ENCODE assay signal across 9 mouse cellular contexts in genomic region chr17:21845545-21846321, GRCm38 (mm10). TPM values are rescaled to one million over a fixed set of nuclear protein-coding genes. Genes with fewer than 3 reads are reported as not detected.
DNase-seq lines count a peak whose midpoint lies in the region; ATAC-seq lines count a peak whose summit lies in the region.
"Had no signal": no experiment of that assay in that cellular context is flagged by ENCODE, and none has a peak within 500 bp of the region (broad histone marks: within the 10 kb centered on the region; RNA-seq: fewer than 3 reads in every experiment).

Gene Zfp820 (minus strand): TSS chr17:21845772.

- no peaks in the 10 kb centered on the region for H3K9me3 ChIP-seq in erythroblast, embryonic 14.5 days (ENCODE audit: control insufficient read depth, low read length)
- no peaks in the 10 kb centered on the region for H3K9me3 ChIP-seq in embryonic facial prominence, embryonic 14.5 days (ENCODE audit: control insufficient read depth, low read length)
- no peaks in the 10 kb centered on the region for H3K9me3 ChIP-seq in limb, embryonic 15.5 days
- no peaks in the 10 kb centered on the region for H3K9me3 ChIP-seq in midbrain, embryonic 16.5 days (replicated peaks; ENCODE audit: control insufficient read depth, low read length, poor library complexity, severe bottlenecking)
- H3K9me3 ChIP-seq in stomach, embryonic 16.5 days (replicated peaks; ENCODE audit: control insufficient read depth, low read length): no peaks in the 10 kb centered on the region
- H3K9me3 ChIP-seq: G1E had no signal

- peak; percentile 96 for DNase-seq in embryonic facial prominence, embryonic 14.5 days (ENCODE audit: low spot score)
- DNase-seq in heart, adult 8-10 months (ENCODE audit: low spot score): peak; percentile 79
- peak; percentile 61 to 62 for DNase-seq in kidney, adult 8-10 months

- peak within 1 kb of the TSS; percentile 58 for H3K4me2 ChIP-seq in embryonic facial prominence, embryonic 14.5 days (ENCODE audit: low read depth, low read length)
- peak within 1 kb of the TSS; percentile 49 for H3K4me2 ChIP-seq in limb, embryonic 15.5 days
- H3K4me2 ChIP-seq in midbrain, embryonic 16.5 days (ENCODE audit: low read length): peak within 1 kb of the TSS; percentile 64
- H3K4me2 ChIP-seq in stomach, embryonic 16.5 days (ENCODE audit: low read depth, low read length): peak within 1 kb of the TSS; percentile 45

- H3K27ac ChIP-seq in embryonic facial prominence, embryonic 14.5 days (replicated peaks; ENCODE audit: low read depth, low read length): peak within 1 kb of the TSS; percentile 81
- peak within 1 kb of the TSS; percentile 70 for H3K27ac ChIP-seq in limb, embryonic 15.5 days
- no peak within 1 kb of the TSS for H3K27ac ChIP-seq in midbrain, embryonic 16.5 days (ENCODE audit: low read length)
- H3K27ac ChIP-seq in stomach, embryonic 16.5 days (ENCODE audit: low read length): peak within 1 kb of the TSS; percentile 87

- H3K4me3 ChIP-seq in erythroblast, embryonic 14.5 days (replicated peaks): peak within 1 kb of the TSS; percentile 65
- peak within 1 kb of the TSS; percentile 69 for H3K4me3 ChIP-seq in embryonic facial prominence, embryonic 14.5 days (ENCODE audit: low read depth, low read length)
- H3K4me3 ChIP-seq in limb, embryonic 15.5 days: peak within 1 kb of the TSS; percentile 55
- H3K4me3 ChIP-seq in midbrain, embryonic 16.5 days (ENCODE audit: low read depth, low read length): peak within 1 kb of the TSS; percentile 62
- H3K4me3 ChIP-seq in stomach, embryonic 16.5 days (replicated peaks; ENCODE audit: low read length): peak within 1 kb of the TSS; percentile 83

- no peaks in the 10 kb centered on the region for H3K27me3 ChIP-seq in erythroblast, embryonic 14.5 days (ENCODE audit: control insufficient read depth)
- no peaks in the 10 kb centered on the region for H3K27me3 ChIP-seq in embryonic facial prominence, embryonic 14.5 days (replicated peaks; ENCODE audit: control insufficient read depth, insufficient read depth, low read length)
- H3K27me3 ChIP-seq in limb, embryonic 15.5 days: no peaks in the 10 kb centered on the region
- no peaks in the 10 kb centered on the region for H3K27me3 ChIP-seq in midbrain, embryonic 16.5 days (ENCODE audit: control insufficient read depth, insufficient read depth, low read depth, low read length)
- no peaks in the 10 kb centered on the region for H3K27me3 ChIP-seq in stomach, embryonic 16.5 days (ENCODE audit: control insufficient read depth, insufficient read depth, low read length)

- H3K4me1 ChIP-seq in erythroblast, embryonic 14.5 days (ENCODE audit: control insufficient read depth): peaks cover 5% of the 10 kb centered on the region
- no peaks in the 10 kb centered on the region for H3K4me1 ChIP-seq in embryonic facial prominence, embryonic 14.5 days (ENCODE audit: control insufficient read depth, insufficient read depth, low read length)
- H3K4me1 ChIP-seq in limb, embryonic 15.5 days: peaks cover 9% of the 10 kb centered on the region; the same call in 1 of the 2 replicates
- no peaks in the 10 kb centered on the region for H3K4me1 ChIP-seq in midbrain, embryonic 16.5 days (ENCODE audit: control insufficient read depth, insufficient read depth, low read length)
- no peaks in the 10 kb centered on the region for H3K4me1 ChIP-seq in stomach, embryonic 16.5 days (ENCODE audit: control insufficient read depth, insufficient read depth, low read length)

- peak within 1 kb of the TSS; percentile 82 for H3K9ac ChIP-seq in embryonic facial prominence, embryonic 14.5 days (ENCODE audit: low read depth, low read length)
- H3K9ac ChIP-seq in limb, embryonic 15.5 days: peak within 1 kb of the TSS; percentile 47
- H3K9ac ChIP-seq in midbrain, embryonic 16.5 days (ENCODE audit: low read depth, low read length): peak within 1 kb of the TSS; percentile 75
- peak within 1 kb of the TSS; percentile 86 for H3K9ac ChIP-seq in stomach, embryonic 16.5 days (ENCODE audit: low read length)

- 1% methylated on average over 22 of the region's 22 CpGs for WGBS in embryonic facial prominence, embryonic 14.5 days
- WGBS in limb, embryonic 15.5 days: 2% methylated on average over 22 of the region's 22 CpGs
- 4% methylated on average over 22 of the region's 22 CpGs for whole genome bisulfite sequencing in midbrain, embryonic 16.5 days
- 2% methylated on average over 22 of the region's 22 CpGs for WGBS in stomach, embryonic 16.5 days

- ATAC-seq in erythroblast, adult 5-6 weeks (replicated peaks; ENCODE audit: low FRiP score, poor library complexity, severe bottlenecking): no peak
- peak; percentile 99 for ATAC-seq in embryonic facial prominence, embryonic 14.5 days (ENCODE audit: low read depth)
- ATAC-seq in limb, embryonic 15.5 days (ENCODE audit: insufficient number of reproducible peaks, low FRiP score, low TSS enrichment, low read depth): peak; percentile 95
- ATAC-seq in midbrain, embryonic 16.5 days: peak; percentile 99
- peak; percentile 97 for ATAC-seq in stomach, embryonic 16.5 days (ENCODE audit: insufficient read depth, low FRiP score)

- no peaks in the 10 kb centered on the region for H3K36me3 ChIP-seq in erythroblast, embryonic 14.5 days (ENCODE audit: control insufficient read depth)
- no peaks in the 10 kb centered on the region for H3K36me3 ChIP-seq in embryonic facial prominence, embryonic 14.5 days (ENCODE audit: control insufficient read depth, insufficient read depth, low read length)
- no peaks in the 10 kb centered on the region for H3K36me3 ChIP-seq in limb, embryonic 15.5 days
- H3K36me3 ChIP-seq in midbrain, embryonic 16.5 days (ENCODE audit: control insufficient read depth, insufficient read depth, low read length): no peaks in the 10 kb centered on the region
- H3K36me3 ChIP-seq in stomach, embryonic 16.5 days (ENCODE audit: control insufficient read depth, insufficient read depth, low read length): no peaks in the 10 kb centered on the region
- H3K36me3 ChIP-seq: G1E had no signal

RNA-seq across cellular contexts. Expression of gene Zfp820, which starts in this region (rescaled TPM):
- polyA plus RNA-seq in erythroblast, embryonic 14.5 days (2012): 0.04 TPM in 1 of 2 replicates, not detected in the other
- 1.7 TPM in 1 of 2 replicates, not detected in the other for total RNA-seq in erythroblast, adult 5-6 weeks (2015; ENCODE audit: low replicate concordance)
- 2.0 TPM in 1 of 2 replicates, not detected in the other for total RNA-seq in erythroblast, adult 5-6 weeks (2017; ENCODE audit: low replicate concordance)
- polyA plus RNA-seq in embryonic facial prominence, embryonic 14.5 days (2014; fragmentation: Nextera tagmentation; extraction: Ambion mirVana): 7.9 and 9.2 TPM in 2 replicates
- total RNA-seq in heart, adult 8-10 months (2022): under 1 TPM; 0.76 to 0.88 (median 0.81) TPM
- polyA plus RNA-seq in limb, embryonic 15.5 days (2015; fragmentation: Nextera tagmentation; extraction: Ambion mirVana): 6.5 and 7.2 TPM in 2 replicates
- 1.6 and 1.7 TPM in 2 replicates for polyA plus RNA-seq in midbrain, embryonic 16.5 days (2015; fragmentation: Nextera tagmentation; extraction: Ambion mirVana)
- 6.7 and 6.9 TPM in 2 replicates for polyA plus RNA-seq in stomach, embryonic 16.5 days (2015; fragmentation: Nextera tagmentation; extraction: Ambion mirVana)
- polyA plus RNA-seq: G1E had no signal

Comparison
In these comparisons a context has a peak if more than half of its experiments do, and no peak if none do; other contexts are left out.
1. Peak in DNase-seq in heart, adult 8-10 months; RNA of the gene not detected or under 1 TPM.